Mouse (Mus musculus): ENCODE results near the gene Scrn3.

DNA sequence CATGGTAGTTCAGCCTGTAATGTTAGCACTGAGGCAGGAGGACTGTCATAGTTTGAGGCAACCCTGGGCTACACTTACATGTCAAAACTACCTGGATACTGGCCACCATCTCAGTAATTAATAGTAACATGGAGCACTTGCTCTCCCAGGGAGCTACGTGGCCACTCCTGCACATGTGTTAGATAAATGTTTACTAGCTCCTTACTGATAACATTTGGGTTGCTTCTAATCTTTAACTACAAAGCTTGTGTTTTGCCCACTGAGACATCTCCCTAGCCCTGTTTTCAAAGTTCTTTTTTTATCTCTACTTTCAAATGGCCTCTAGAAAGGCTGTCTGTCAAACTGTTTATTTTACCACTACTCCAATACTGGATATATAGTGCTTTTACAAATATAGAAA is 10.4 kb upstream of the Scrn3 start:
- TF ChIP-seq POLR2A (IDR thresholded peaks at IDR 0.05; ENCODE audit: low read depth, low read length) (no peak), CTCF (IDR thresholded peaks at IDR 0.05; ENCODE audit: extremely low read depth, insufficient read depth, insufficient read length, insufficient replicate concordance) (no peak)

Data from spleen, adult 2 months (tissue).